Mouse (Mus musculus): ENCODE results near the gene Itga4. TPM values are rescaled to one million over a fixed set of nuclear protein-coding genes. Genes with fewer than 3 reads are reported as not detected.

Gene Itga4
- polyA plus RNA-seq, 1 experiment from 2014 or later, result 8.2 TPM

Other genes starting within 250 kb of the Itga4 start
- not detected in 2 replicates for gene Neurod1, start 201.3 kb downstream of the Itga4 start, polyA plus RNA-seq (2015; fragmentation: Nextera tagmentation; extraction: Ambion mirVana)
- gene Cerkl, start 201.4 kb downstream of the Itga4 start, polyA plus RNA-seq (2015; fragmentation: Nextera tagmentation; extraction: Ambion mirVana), result 0.10 and 0.30 TPM in 2 replicates